Comparison of ENCODE assay signal across 12 mouse cellular contexts in the genomic region with DNA sequence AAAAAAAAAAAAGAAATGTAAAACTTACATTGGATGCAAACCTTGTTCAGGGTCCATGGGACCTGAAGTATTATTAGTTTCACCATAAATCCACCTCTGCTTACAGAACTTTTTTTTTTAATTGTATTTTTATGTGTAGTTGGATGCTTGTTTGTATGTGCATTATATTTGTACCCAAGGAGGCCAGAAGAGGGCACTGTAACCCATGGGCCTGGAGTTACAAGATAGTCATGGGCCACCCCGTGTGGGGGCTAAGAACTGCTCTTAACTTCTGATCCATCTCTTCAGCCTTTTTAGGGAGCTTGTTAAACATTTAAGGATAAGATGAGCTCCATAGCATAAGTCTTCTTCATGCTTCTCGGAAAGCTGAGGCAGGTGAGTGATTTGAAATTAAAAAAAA. TPM values are rescaled to one million over a fixed set of nuclear protein-coding genes. Genes with fewer than 3 reads are reported as not detected.
DNase-seq lines count a peak whose midpoint lies in the region; TF ChIP-seq lines count a peak whose summit lies in the region.
"Had no signal": no experiment of that assay in that cellular context is flagged by ENCODE, and none has a peak within 500 bp of the region (broad histone marks: within the 10 kb centered on the region; RNA-seq: fewer than 3 reads in every experiment).

No protein-coding gene starts in this region.

- peak; percentile 26 for DNase-seq in kidney, adult 9 months
- no peak for DNase-seq in kidney, adult 11 months
- DNase-seq in A20 (ENCODE audit: low read depth, low spot score): peak; percentile 70
- DNase-seq in spleen, postnatal 4 days (ENCODE audit: low spot score in 2 of 2): no peak
- DNase-seq in Muller cell, postnatal 12 days (ENCODE audit: inconsistent ontology term): no peak
- DNase-seq in frontal cortex, postnatal 25 days (ENCODE audit: low spot score in 2 of 2): no peak
- DNase-seq: spleen, adult 18-20 months had no signal

- H3K4me1 ChIP-seq in ES-Bruce4 (ENCODE audit: control insufficient read depth, insufficient read depth, low read length): no peaks in the 10 kb centered on the region
- H3K4me1 ChIP-seq in cortical plate, adult 2 months (ENCODE audit: control insufficient read depth, insufficient read depth, low read length): no peaks in the 10 kb centered on the region

- TF ChIP-seq EP300 in ES-Bruce4 (IDR thresholded peaks at IDR 0.05; ENCODE audit: insufficient read depth, low read depth, low read length): no peak

- peak; percentile 42 for TF ChIP-seq CTCF in ES-Bruce4 (IDR thresholded peaks at IDR 0.05; ENCODE audit: low read depth, low read length)
- 0 out of 2 replicates have a peak, but pooled peaks have one; percentile 10 for TF ChIP-seq CTCF in cortical plate, adult 2 months (IDR thresholded peaks at IDR 0.05; ENCODE audit: extremely low read depth, insufficient read depth, low read length)

- no peak for TF ChIP-seq POLR2A in ES-Bruce4 (IDR thresholded peaks at IDR 0.05; ENCODE audit: insufficient read depth, low read length)
- TF ChIP-seq POLR2A in cortical plate, adult 2 months (IDR thresholded peaks at IDR 0.05; ENCODE audit: extremely low read depth, insufficient read depth, low read length): no peak

- H3K27me3 ChIP-seq in ES-Bruce4 (ENCODE audit: control insufficient read depth, insufficient read depth, low read length, poor library complexity, severe bottlenecking): no peaks in the 10 kb centered on the region

- no peak overlapping the region for H3K27ac ChIP-seq in ES-Bruce4 (ENCODE audit: insufficient read depth, low read length)
- no peak overlapping the region for H3K27ac ChIP-seq in cortical plate, adult 2 months (ENCODE audit: insufficient read depth, low read length)

- H3K36me3 ChIP-seq in ES-Bruce4 (ENCODE audit: control insufficient read depth, insufficient read depth, low read length, poor library complexity, severe bottlenecking): no peaks in the 10 kb centered on the region

- no peaks in the 10 kb centered on the region for H3K9me3 ChIP-seq in ES-Bruce4 (replicated peaks; ENCODE audit: control insufficient read depth, insufficient read depth, low read length, poor library complexity, severe bottlenecking)

- H3K9ac ChIP-seq in ES-Bruce4 (ENCODE audit: low read depth, poor library complexity, severe bottlenecking): no peak overlapping the region

- H3K4me3 ChIP-seq in ES-Bruce4 (ENCODE audit: low read depth, low read length): no peak overlapping the region
- no peak overlapping the region for H3K4me3 ChIP-seq in cortical plate, adult 2 months (ENCODE audit: insufficient read depth, low read length)

RNA-seq across cellular contexts. Expression of a gene that starts 16.4 kb away (rescaled TPM):
- not detected in 2 replicates for polyA plus RNA-seq in ES-Bruce4 (2011; ENCODE audit: insufficient read depth, insufficient read length, low read depth, missing spikeins)
- not detected in 2 replicates for polyA plus RNA-seq in cortical plate, adult 2 months (2012; rRNA removed)
- polyA plus RNA-seq: embryonic facial prominence, embryonic 14.5 days; lung, embryonic 16.5 days; neural tube, embryonic 11.5 days had no signal

RNA-seq across cellular contexts. Expression of a gene that starts 21.4 kb away (rescaled TPM):
- 49.5 and 50.3 TPM in 2 replicates for polyA plus RNA-seq in ES-Bruce4 (2011; ENCODE audit: insufficient read depth, insufficient read length, low read depth, missing spikeins)
- 27.0 and 28.0 TPM in 2 replicates for polyA plus RNA-seq in cortical plate, adult 2 months (2012; rRNA removed)

RNA-seq across cellular contexts. Expression of a gene that starts 21.5 kb away (rescaled TPM):
- polyA plus RNA-seq in ES-Bruce4 (2011; ENCODE audit: insufficient read depth, insufficient read length, low read depth, missing spikeins): 95.8 and 99.3 TPM in 2 replicates
- polyA plus RNA-seq in cortical plate, adult 2 months (2012; rRNA removed): 49.0 and 66.4 TPM in 2 replicates

Comparison
In these comparisons a context has a peak if more than half of its experiments do, and no peak if none do; other contexts are left out.
1. DNase-seq: peak in kidney, adult 9 months (single experiment) and A20 (single experiment); none in kidney, adult 11 months (single experiment), spleen, postnatal 4 days (0 of 2), Muller cell, postnatal 12 days (single experiment) and frontal cortex, postnatal 25 days (0 of 2).